Mouse (Mus musculus) hindbrain, embryonic 11.5 days (tissue): ENCODE results near the gene Mkrn3. TPM values are rescaled to one million over a fixed set of nuclear protein-coding genes. Genes with fewer than 3 reads are reported as not detected.

Experiments used
- polyA plus RNA-seq: library from polyadenylated mRNA; unstranded; fragments of >200 nt; fragmentation: Nextera tagmentation; extraction: Ambion mirVana; gene quantifications from 2 replicates; pipeline ENCODE4 v1.2.1, GENCODE M21; 2014

Gene Mkrn3
- polyA plus RNA-seq, 1 experiment from 2014 or later = 16.6 TPM

Other genes starting within 250 kb of the Mkrn3 start
- gene Ndn, start 73.6 kb downstream of the Mkrn3 start, polyA plus RNA-seq = 214 and 229 TPM in 2 replicates
- 9.5 and 11.3 TPM in 2 replicates for gene Magel2, start 43.1 kb downstream of the Mkrn3 start, polyA plus RNA-seq
- gene Peg12, start 44.4 kb upstream of the Mkrn3 start, polyA plus RNA-seq = 70.1 and 74.3 TPM in 2 replicates